Comparison of ENCODE assay signal across 12 mouse cellular contexts in genomic region chr17:7265705-7266368, GRCm38 (mm10). TPM values are rescaled to one million over a fixed set of nuclear protein-coding genes. Genes with fewer than 3 reads are reported as not detected.
DNase-seq lines count a peak whose midpoint lies in the region; ATAC-seq lines count a peak whose summit lies in the region.
"Had no signal": no experiment of that assay in that cellular context is flagged by ENCODE, and none has a peak within 500 bp of the region (broad histone marks: within the 10 kb centered on the region; RNA-seq: fewer than 3 reads in every experiment).

No protein-coding gene starts in this region.

- H3K36me3 ChIP-seq in forebrain, embryonic 12.5 days (replicated peaks) = peaks cover 10% of the 10 kb centered on the region
- no peaks in the 10 kb centered on the region for H3K36me3 ChIP-seq in forebrain, embryonic 11.5 days (ENCODE audit: control insufficient read depth, insufficient read depth, low read length)
- H3K36me3 ChIP-seq in kidney, embryonic 16.5 days (ENCODE audit: insufficient read depth, low read length) = no peaks in the 10 kb centered on the region
- 0 out of 2 replicates have a peak, but pooled peaks cover 4% of the 10 kb centered on the region for H3K36me3 ChIP-seq in hindbrain, embryonic 14.5 days (replicated peaks; ENCODE audit: control insufficient read depth, insufficient read depth)

- DNase-seq in forebrain, embryonic 11.5 days (ENCODE audit: low spot score) = no peak
- no peak for DNase-seq in kidney, adult 11 months
- DNase-seq in Muller cell, postnatal 12 days (ENCODE audit: inconsistent ontology term) = peak; percentile 55
- no peak for DNase-seq in hindbrain, embryonic 14.5 days (ENCODE audit: low spot score)
- no peak for DNase-seq in right cerebral cortex, adult 2 months (ENCODE audit: low spot score in 2 of 2)
- DNase-seq: adrenal gland, postnatal 14 days; liver, postnatal 0 days had no signal

- no peak overlapping the region for H3K4me2 ChIP-seq in forebrain, embryonic 12.5 days
- H3K4me2 ChIP-seq in forebrain, embryonic 11.5 days (ENCODE audit: low read depth, low read length, severe bottlenecking) = no peak overlapping the region
- no peak overlapping the region for H3K4me2 ChIP-seq in kidney, embryonic 16.5 days (replicated peaks; ENCODE audit: low read depth, low read length)
- no peak overlapping the region for H3K4me2 ChIP-seq in hindbrain, embryonic 14.5 days (replicated peaks)

- H3K27ac ChIP-seq in forebrain, embryonic 12.5 days = 0 out of 2 replicates have a peak overlapping the region, but pooled peaks have one; percentile 5
- no peak overlapping the region for H3K27ac ChIP-seq in forebrain, embryonic 11.5 days (ENCODE audit: low read depth, low read length)
- H3K27ac ChIP-seq in kidney, embryonic 16.5 days (ENCODE audit: low read length) = 0 out of 2 replicates have a peak overlapping the region, but pooled peaks have one; percentile 40
- peak overlapping the region; percentile 21; the same call in 1 of the 2 replicates for H3K27ac ChIP-seq in hindbrain, embryonic 14.5 days

- H3K9me3 ChIP-seq in forebrain, embryonic 12.5 days = no peaks in the 10 kb centered on the region
- H3K9me3 ChIP-seq in forebrain, embryonic 11.5 days (ENCODE audit: control insufficient read depth, low read length) = no peaks in the 10 kb centered on the region
- H3K9me3 ChIP-seq in kidney, embryonic 16.5 days (ENCODE audit: low read length) = no peaks in the 10 kb centered on the region
- H3K9me3 ChIP-seq in hindbrain, embryonic 14.5 days (ENCODE audit: control insufficient read depth, low read length) = no peaks in the 10 kb centered on the region

- WGBS in forebrain, embryonic 12.5 days = 50% methylated on average over 12 of the region's 12 CpGs
- WGBS in forebrain, embryonic 11.5 days = 60% methylated on average over 12 of the region's 12 CpGs
- WGBS in kidney, embryonic 16.5 days = 65% methylated on average over 12 of the region's 12 CpGs
- WGBS in hindbrain, embryonic 14.5 days = 46% methylated on average over 12 of the region's 12 CpGs

- no peaks in the 10 kb centered on the region for H3K27me3 ChIP-seq in forebrain, embryonic 12.5 days
- no peaks in the 10 kb centered on the region for H3K27me3 ChIP-seq in forebrain, embryonic 11.5 days (ENCODE audit: control insufficient read depth, insufficient read depth, low read length)
- H3K27me3 ChIP-seq in kidney, embryonic 16.5 days (ENCODE audit: insufficient read depth, low read length) = no peaks in the 10 kb centered on the region
- no peaks in the 10 kb centered on the region for H3K27me3 ChIP-seq in hindbrain, embryonic 14.5 days (ENCODE audit: control insufficient read depth, insufficient read depth, low read length)

- no peak overlapping the region for H3K4me3 ChIP-seq in forebrain, embryonic 12.5 days (replicated peaks)
- H3K4me3 ChIP-seq in forebrain, embryonic 11.5 days (ENCODE audit: low read depth, low read length) = no peak overlapping the region
- H3K4me3 ChIP-seq in kidney, embryonic 16.5 days (ENCODE audit: low read length) = no peak overlapping the region
- H3K4me3 ChIP-seq in hindbrain, embryonic 14.5 days (replicated peaks; ENCODE audit: low read length) = no peak overlapping the region

- H3K9ac ChIP-seq in forebrain, embryonic 12.5 days = no peak overlapping the region
- no peak overlapping the region for H3K9ac ChIP-seq in forebrain, embryonic 11.5 days (ENCODE audit: low read length)
- no peak overlapping the region; the same call in 1 of the 2 replicates for H3K9ac ChIP-seq in kidney, embryonic 16.5 days (replicated peaks; ENCODE audit: low read length)
- no peak overlapping the region for H3K9ac ChIP-seq in hindbrain, embryonic 14.5 days
- H3K9ac ChIP-seq: liver, postnatal 0 days had no signal

- peaks cover 35% of the 10 kb centered on the region for H3K4me1 ChIP-seq in forebrain, embryonic 12.5 days
- peaks cover 1% of the 10 kb centered on the region; the same call in 1 of the 2 replicates for H3K4me1 ChIP-seq in forebrain, embryonic 11.5 days (replicated peaks; ENCODE audit: control insufficient read depth, insufficient read depth, low read length)
- H3K4me1 ChIP-seq in kidney, embryonic 16.5 days (ENCODE audit: insufficient read depth, low read length) = peaks cover 67% of the 10 kb centered on the region
- H3K4me1 ChIP-seq in hindbrain, embryonic 14.5 days (replicated peaks; ENCODE audit: control insufficient read depth, insufficient read depth, low read length) = peaks cover 23% of the 10 kb centered on the region

- ATAC-seq in forebrain, embryonic 12.5 days (ENCODE audit: low FRiP score) = no peak
- ATAC-seq in forebrain, embryonic 11.5 days (replicated peaks; ENCODE audit: low FRiP score) = no peak
- ATAC-seq in kidney, embryonic 16.5 days (ENCODE audit: low FRiP score, low TSS enrichment) = no peak
- no peak; the same call in 1 of the 2 replicates for ATAC-seq in hindbrain, embryonic 14.5 days (ENCODE audit: low FRiP score)
- ATAC-seq in inflammation-experienced regulatory T-cells, adult 6 months = no peak
- ATAC-seq: liver, postnatal 0 days had no signal

RNA-seq across cellular contexts. Expression of gene Tcp10a, which starts 58.6 kb away (rescaled TPM):
- not detected in 2 replicates for polyA plus RNA-seq in forebrain, embryonic 12.5 days (2016; fragmentation: Nextera tagmentation; extraction: Ambion mirVana)
- polyA plus RNA-seq in forebrain, embryonic 11.5 days (2014; fragmentation: Nextera tagmentation; extraction: Ambion mirVana) = 0.17 TPM in 1 of 2 replicates, not detected in the other
- not detected in 2 replicates for polyA plus RNA-seq in kidney, embryonic 16.5 days (2015; fragmentation: Nextera tagmentation; extraction: Ambion mirVana)
- polyA plus RNA-seq in hindbrain, embryonic 14.5 days (2014; fragmentation: Nextera tagmentation; extraction: Ambion mirVana) = not detected in 2 replicates
- polyA plus RNA-seq in inflammation-experienced regulatory T-cells, adult 6 months (2017; shearing (Covaris generic)) = not detected
- polyA plus RNA-seq: C2C12; liver, postnatal 0 days; urinary bladder, adult 2 months had no signal
